Mouse (Mus musculus) myocyte (in vitro differentiated cells): ENCODE measurements around the gene Eef2k. TPM values are rescaled to one million over a fixed set of nuclear protein-coding genes. Genes with fewer than 3 reads are reported as not detected.

Experiments
- H3K27me3 ChIP-seq: one replicate; pipeline ENCODE4 v1.6.1; 2011; ENCODE audit not compliant: control insufficient read depth, insufficient read depth, insufficient read length
- H3K36me3 ChIP-seq: one replicate; pipeline ENCODE4 v1.6.1; 2011; ENCODE audit not compliant: control insufficient read depth, insufficient read depth
- H3K4me2 ChIP-seq: one replicate; pipeline ENCODE4 v1.6.1; 2011; ENCODE audit warnings: low read depth, control low read depth
- H3K4me3 ChIP-seq: one replicate; pipeline ENCODE4 v1.5.1; 2011; ENCODE audit warnings: mild to moderate bottlenecking, control low read depth, moderate library complexity
- H3K79me2 ChIP-seq: one replicate; pipeline ENCODE4 v1.6.1; 2011; ENCODE audit not compliant: control insufficient read depth, insufficient read depth
- H3ac ChIP-seq: one replicate; pipeline ENCODE4 v1.6.1; 2011; ENCODE audit not compliant: control insufficient read depth, insufficient read length
- CEBPB ChIP-seq: IDR thresholded peaks from 2 replicates; pipeline ENCODE4 v1.6.1; 2011; ENCODE audit warnings: mild to moderate bottlenecking, moderate library complexity; ENCODE audit not compliant: poor library complexity, insufficient read depth, severe bottlenecking
- E2F4 ChIP-seq: IDR thresholded peaks from one replicate; pipeline ENCODE4 v1.6.1; 2011; ENCODE audit warnings: mild to moderate bottlenecking, control low read depth, moderate library complexity; ENCODE audit not compliant: insufficient read depth
- MAX ChIP-seq: IDR thresholded peaks from one replicate; pipeline ENCODE4 v1.6.1; 2011; ENCODE audit warnings: low read depth, mild to moderate bottlenecking, control low read depth
- MYOD1 ChIP-seq, 3 experiments: IDR thresholded peaks; one replicate each; pipeline ENCODE4 v1.6.1; 2011; ENCODE audit warnings: control low read depth in 2 of 3, low read depth in 2 of 3, mild to moderate bottlenecking in 2 of 3, moderate library complexity in 1 of 3; ENCODE audit not compliant: insufficient read length in 2 of 3, control insufficient read depth in 1 of 3
- MYOG ChIP-seq, 3 experiments: IDR thresholded peaks; one replicate each; pipeline ENCODE4 v1.6.1; 2011; ENCODE audit warnings: control low read depth in 2 of 3, low read depth in 2 of 3, mild to moderate bottlenecking in 2 of 3; ENCODE audit not compliant: insufficient read length in 2 of 3, control insufficient read depth in 1 of 3, insufficient read depth in 1 of 3
- POLR2A ChIP-seq: IDR thresholded peaks from one replicate; pipeline ENCODE4 v1.6.1; 2011; ENCODE audit warnings: low read depth, mild to moderate bottlenecking, control low read depth, moderate library complexity; ENCODE audit not compliant: insufficient read length
- POLR2AphosphoS2 ChIP-seq: IDR thresholded peaks from one replicate; pipeline ENCODE4 v1.6.1; 2011; ENCODE audit warnings: low read depth, control low read depth; ENCODE audit not compliant: insufficient read length
- REST ChIP-seq: IDR thresholded peaks from one replicate; pipeline ENCODE4 v1.6.1; 2011; ENCODE audit warnings: mild to moderate bottlenecking, control low read depth, moderate library complexity; ENCODE audit not compliant: insufficient read depth, insufficient read length
- SRF ChIP-seq: IDR thresholded peaks from one replicate; pipeline ENCODE4 v1.6.1; 2011; ENCODE audit warnings: low read depth; ENCODE audit not compliant: control insufficient read depth, insufficient read length
- TCF12 ChIP-seq: IDR thresholded peaks from one replicate; pipeline ENCODE4 v1.6.1; 2011; ENCODE audit warnings: mild to moderate bottlenecking, control low read depth; ENCODE audit not compliant: poor library complexity, insufficient read depth, severe bottlenecking
- TCF3 ChIP-seq: IDR thresholded peaks from one replicate; pipeline ENCODE4 v1.6.1; 2011; ENCODE audit warnings: low read depth, control low read depth; ENCODE audit not compliant: insufficient read length
- USF1 ChIP-seq: IDR thresholded peaks from one replicate; pipeline ENCODE4 v1.6.1; 2011; ENCODE audit warnings: low read depth, mild to moderate bottlenecking, control low read depth, moderate library complexity
- polyA plus RNA-seq: library from polyadenylated mRNA; unstranded; fragments of >200 nt; fragmentation: generic; extraction: Trizol; gene quantifications from one replicate; pipeline ENCODE4 v1.2.1, GENCODE M21; 2012; ENCODE audit warnings: missing spikeins

Gene Eef2k
- polyA plus RNA-seq, 1 experiment, result 32.3 TPM

DNA sequence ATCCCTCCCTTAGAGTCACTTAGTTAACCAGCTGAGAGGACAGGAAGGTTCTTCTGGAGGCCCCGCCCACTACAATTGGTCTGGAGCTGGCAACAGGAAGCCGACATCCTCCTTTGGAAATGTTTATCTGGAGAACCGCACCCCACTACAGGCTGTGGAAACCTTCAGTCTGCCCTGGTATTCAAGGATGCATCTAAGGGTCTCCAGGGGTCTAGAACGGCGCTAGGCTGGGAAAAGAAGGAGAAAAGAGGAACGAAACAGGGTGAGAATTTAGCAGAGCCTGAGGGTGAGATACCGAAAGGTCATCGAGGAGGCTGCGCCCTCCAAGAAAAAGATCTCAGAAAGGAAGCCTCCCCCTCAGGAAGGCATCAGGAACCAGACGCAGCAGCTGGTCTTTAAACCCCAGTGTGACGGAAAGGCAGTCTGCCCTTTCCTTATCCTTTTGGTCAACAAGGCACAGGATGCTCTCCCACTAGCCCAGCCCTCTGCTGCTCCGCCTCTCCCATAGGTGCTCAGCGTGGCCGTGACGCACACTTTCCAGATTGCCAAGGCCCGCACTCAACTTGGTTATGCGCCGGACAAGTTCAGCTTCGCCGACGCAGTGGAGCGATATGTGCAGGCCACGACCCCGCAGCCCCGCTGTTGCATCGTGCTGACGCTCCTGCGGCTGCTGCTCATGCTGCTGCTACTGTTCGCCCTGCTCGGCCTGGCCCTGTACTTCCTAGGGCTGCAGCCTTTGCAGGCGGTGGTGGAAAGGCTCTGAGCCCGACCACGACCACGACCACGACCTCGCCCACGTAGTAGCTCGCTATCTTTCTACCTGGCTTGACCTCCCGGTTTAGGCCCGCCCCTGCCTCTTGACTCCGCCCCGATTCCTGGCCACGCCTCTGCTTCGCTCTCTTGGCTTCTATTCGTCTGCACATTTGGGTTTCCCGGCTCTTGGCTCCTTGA is 11.9 kb upstream of the Eef2k start:
- peak overlapping the region; percentile 35 for H3K4me3 ChIP-seq
- peak overlapping the region; percentile 94 for H3K4me2 ChIP-seq
- TF ChIP-seq POLR2AphosphoS2, result no peak
- peak in 1 of 3 experiments; percentile 15 for TF ChIP-seq MYOG (IDR thresholded peaks at IDR 0.05; ENCODE audit: control insufficient read depth in 1 of 3, insufficient read depth in 1 of 3, insufficient read length in 2 of 3, low read depth in 2 of 3)
- TF ChIP-seq POLR2A, result peak; percentile 41
- peak in 1 of 3 experiments; percentile 1 for TF ChIP-seq MYOD1 (IDR thresholded peaks at IDR 0.05; ENCODE audit: control insufficient read depth in 1 of 3, insufficient read length in 2 of 3, low read depth in 2 of 3)
- no peaks in the 10 kb centered on the region for H3K27me3 ChIP-seq
- no peaks in the 10 kb centered on the region for H3K79me2 ChIP-seq
- H3K36me3 ChIP-seq, result no peaks in the 10 kb centered on the region
- H3ac ChIP-seq, result peak overlapping the region; percentile 11

DNA sequence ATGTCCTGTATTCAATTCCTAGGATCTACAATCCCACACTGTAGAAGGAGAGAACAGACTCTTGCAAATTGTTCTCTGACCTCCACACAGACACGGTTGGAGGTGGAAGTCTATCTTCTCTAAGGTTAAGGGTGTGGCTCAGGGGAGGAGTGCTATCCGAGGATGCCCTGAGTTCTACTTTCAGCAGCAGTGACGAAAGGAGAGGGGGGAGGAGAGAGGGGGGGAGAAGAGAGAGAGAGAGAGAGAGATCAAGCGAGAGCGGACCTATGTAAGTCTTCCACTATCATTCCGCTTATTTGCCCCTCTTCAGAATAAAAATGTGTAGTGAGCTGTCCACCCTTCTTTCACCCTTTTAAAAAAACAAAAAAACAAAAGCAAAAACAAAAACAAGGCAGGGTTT is 8.2 kb upstream of the Eef2k start:
- H3ac ChIP-seq, result no peak overlapping the region
- no peaks in the 10 kb centered on the region for H3K79me2 ChIP-seq
- no peaks in the 10 kb centered on the region for H3K27me3 ChIP-seq
- TF ChIP-seq REST, result no peak
- TF ChIP-seq MYOG (IDR thresholded peaks at IDR 0.05; ENCODE audit: control insufficient read depth in 1 of 3, insufficient read depth in 1 of 3, insufficient read length in 2 of 3, low read depth in 2 of 3), result no peak
- TF ChIP-seq POLR2A, result no peak
- no peak for TF ChIP-seq SRF
- TF ChIP-seq TCF12, result no peak
- no peak for TF ChIP-seq MAX
- TF ChIP-seq TCF3, result no peak
- TF ChIP-seq USF1, result no peak
- no peak for TF ChIP-seq E2F4
- TF ChIP-seq CEBPB, result no peak
- no peak for TF ChIP-seq POLR2AphosphoS2
- no peak for TF ChIP-seq MYOD1 (IDR thresholded peaks at IDR 0.05; ENCODE audit: control insufficient read depth in 1 of 3, insufficient read length in 2 of 3, low read depth in 2 of 3)
- peak overlapping the region; percentile 64 for H3K4me3 ChIP-seq
- no peaks in the 10 kb centered on the region for H3K36me3 ChIP-seq
- H3K4me2 ChIP-seq, result peak overlapping the region; percentile 86

DNA sequence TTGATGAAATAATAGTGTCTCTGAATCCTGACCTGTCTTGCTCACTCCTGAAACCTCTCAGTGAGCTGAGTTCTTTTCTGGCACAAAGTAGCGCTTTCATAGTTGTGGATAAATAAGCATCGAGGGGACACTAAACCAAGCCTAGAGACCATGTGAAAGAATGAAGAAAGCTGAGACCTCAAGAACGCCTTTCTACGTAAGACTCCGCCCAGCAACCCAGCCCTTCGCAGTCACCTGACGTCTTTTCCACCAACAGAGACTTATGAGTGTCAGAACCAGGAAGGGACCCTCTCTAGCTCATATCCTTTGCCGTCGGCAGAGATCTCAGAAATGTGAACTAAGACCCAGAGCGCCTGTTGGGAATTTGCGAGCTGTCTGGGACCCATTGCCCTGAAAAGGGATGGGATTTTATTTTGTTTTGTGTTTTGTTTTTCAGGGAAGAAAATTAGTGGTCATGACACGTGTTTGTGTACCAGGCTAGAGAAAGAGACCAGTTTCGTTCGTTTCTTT is 7.7 kb upstream of the Eef2k start:
- no peaks in the 10 kb centered on the region for H3K79me2 ChIP-seq
- no peaks in the 10 kb centered on the region for H3K36me3 ChIP-seq
- H3K4me2 ChIP-seq, result peak overlapping the region; percentile 86
- no peaks in the 10 kb centered on the region for H3K27me3 ChIP-seq
- peak overlapping the region; percentile 64 for H3K4me3 ChIP-seq
- no peak overlapping the region for H3ac ChIP-seq
- TF ChIP-seq MYOD1 (IDR thresholded peaks at IDR 0.05; ENCODE audit: control insufficient read depth in 1 of 3, insufficient read length in 2 of 3, low read depth in 2 of 3), result no peak
- TF ChIP-seq POLR2A, result peak; percentile 34
- no peak for TF ChIP-seq MAX
- no peak for TF ChIP-seq SRF
- TF ChIP-seq REST, result no peak
- no peak for TF ChIP-seq E2F4
- no peak for TF ChIP-seq CEBPB
- TF ChIP-seq POLR2AphosphoS2, result no peak
- peak; percentile 92 for TF ChIP-seq USF1
- TF ChIP-seq MYOG (IDR thresholded peaks at IDR 0.05; ENCODE audit: control insufficient read depth in 1 of 3, insufficient read depth in 1 of 3, insufficient read length in 2 of 3, low read depth in 2 of 3), result no peak

DNA sequence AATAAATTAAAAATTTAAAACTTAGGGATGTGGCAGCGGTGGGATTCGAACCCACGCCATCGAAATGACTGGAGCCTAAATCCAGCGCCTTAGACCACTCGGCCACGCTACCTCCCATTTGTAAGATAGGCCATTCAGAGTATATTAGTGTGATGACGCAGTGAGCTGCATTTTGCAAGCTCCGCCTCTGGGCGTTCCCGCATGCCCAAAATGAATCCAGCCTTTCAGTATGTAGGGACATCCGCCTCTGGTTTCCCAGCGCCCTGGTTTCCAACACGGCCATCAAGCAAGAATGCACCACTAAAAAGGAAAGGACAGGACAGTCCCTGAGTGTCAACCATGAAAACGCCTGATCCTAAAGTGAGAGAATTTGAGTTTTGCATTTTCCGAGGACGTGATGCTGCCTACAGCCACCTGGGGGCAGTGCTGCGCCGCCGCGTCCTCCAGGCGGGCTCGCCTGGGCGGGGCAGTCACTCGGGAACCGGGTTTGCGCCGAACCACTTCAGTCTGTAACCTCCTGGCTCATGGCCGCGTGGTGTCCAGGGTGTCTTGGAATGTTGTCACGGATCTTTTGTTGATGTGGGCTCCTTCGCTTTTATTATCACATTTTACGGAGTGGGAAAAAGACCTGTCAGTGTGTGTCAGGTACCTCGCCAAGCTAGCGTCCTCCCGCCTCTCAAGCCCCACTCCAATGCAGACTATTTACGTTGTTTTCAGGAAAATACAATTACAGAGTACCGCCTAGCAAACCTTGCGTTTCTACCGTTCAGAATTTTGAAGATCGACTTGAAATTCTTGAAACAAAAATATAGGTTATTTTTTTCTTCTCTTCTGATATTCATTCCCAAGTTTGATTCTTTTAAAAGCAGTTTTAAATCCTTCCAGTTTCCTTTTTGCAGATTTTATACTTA is 6.9 kb upstream of the Eef2k start:
- no peaks in the 10 kb centered on the region for H3K79me2 ChIP-seq
- peak; percentile 73 for TF ChIP-seq POLR2AphosphoS2
- no peak for TF ChIP-seq CEBPB
- no peak for TF ChIP-seq SRF
- TF ChIP-seq REST, result no peak
- peak; percentile 55 for TF ChIP-seq E2F4
- no peak for TF ChIP-seq MYOG (IDR thresholded peaks at IDR 0.05; ENCODE audit: control insufficient read depth in 1 of 3, insufficient read depth in 1 of 3, insufficient read length in 2 of 3, low read depth in 2 of 3)
- TF ChIP-seq MAX, result no peak
- no peak for TF ChIP-seq TCF12
- peak in 1 of 3 experiments; percentile 10 for TF ChIP-seq MYOD1 (IDR thresholded peaks at IDR 0.05; ENCODE audit: control insufficient read depth in 1 of 3, insufficient read length in 2 of 3, low read depth in 2 of 3)
- no peak for TF ChIP-seq TCF3
- peak; percentile 77 for TF ChIP-seq POLR2A
- TF ChIP-seq USF1, result no peak
- H3K4me3 ChIP-seq, result peak overlapping the region; percentile 64
- H3K27me3 ChIP-seq, result no peaks in the 10 kb centered on the region
- peak overlapping the region; percentile 86 for H3K4me2 ChIP-seq
- no peaks in the 10 kb centered on the region for H3K36me3 ChIP-seq
- no peak overlapping the region for H3ac ChIP-seq
